Mouse (Mus musculus) limb, embryonic 10.5 days (tissue): ENCODE results near the gene Fyn. TPM values are rescaled to one million over a fixed set of nuclear protein-coding genes. Genes with fewer than 3 reads are reported as not detected.

ENCODE experiments used
- DNase-seq: peaks from one replicate; pipeline ENCODE4 v3.0.0-alpha.2; 2017; ENCODE audit warnings: low spot score
- H3K27ac ChIP-seq: fragments of 300-500 bp; sonication (generic); 2 replicates; pipeline ENCODE4 v1.5.1; 2016; ENCODE audit warnings: mild to moderate bottlenecking
- H3K27me3 ChIP-seq: fragments of 300-500 bp; sonication (generic); 2 replicates; pipeline ENCODE4 v1.6.1; 2016; ENCODE audit warnings: low read depth, mild to moderate bottlenecking; ENCODE audit not compliant: poor library complexity, severe bottlenecking
- H3K36me3 ChIP-seq: fragments of 300-500 bp; sonication (generic); 2 replicates; pipeline ENCODE4 v1.6.1; 2016; ENCODE audit warnings: mild to moderate bottlenecking, moderate library complexity
- H3K4me1 ChIP-seq: fragments of 300-500 bp; sonication (generic); 2 replicates; pipeline ENCODE4 v1.6.1; 2016
- H3K4me3 ChIP-seq: fragments of 300-500 bp; sonication (generic); 2 replicates; pipeline ENCODE4 v1.5.1; 2016; ENCODE audit warnings: mild to moderate bottlenecking, moderate library complexity
- H3K9me3 ChIP-seq: fragments of 300-500 bp; sonication (generic); replicated peaks from 2 replicates; pipeline ENCODE4 v1.6.1; 2016; ENCODE audit warnings: mild to moderate bottlenecking
- WGBS: fragments of 180-500 bp; shearing (Covaris S2); methylation state at CpG from one replicate; pipeline ENCODE4 v1.1.7; 2016; 5-methylcytosine and 5-hydroxymethylcytosine counted together
- polyA plus RNA-seq: library from polyadenylated mRNA; unstranded; fragments of >200 nt; fragmentation: Nextera tagmentation; extraction: Ambion mirVana; gene quantifications from 2 replicates; pipeline ENCODE4 v1.2.1, GENCODE M21; 2016

Gene Fyn
- polyA plus RNA-seq, 1 experiment from 2014 or later = 16.0 TPM

DNA sequence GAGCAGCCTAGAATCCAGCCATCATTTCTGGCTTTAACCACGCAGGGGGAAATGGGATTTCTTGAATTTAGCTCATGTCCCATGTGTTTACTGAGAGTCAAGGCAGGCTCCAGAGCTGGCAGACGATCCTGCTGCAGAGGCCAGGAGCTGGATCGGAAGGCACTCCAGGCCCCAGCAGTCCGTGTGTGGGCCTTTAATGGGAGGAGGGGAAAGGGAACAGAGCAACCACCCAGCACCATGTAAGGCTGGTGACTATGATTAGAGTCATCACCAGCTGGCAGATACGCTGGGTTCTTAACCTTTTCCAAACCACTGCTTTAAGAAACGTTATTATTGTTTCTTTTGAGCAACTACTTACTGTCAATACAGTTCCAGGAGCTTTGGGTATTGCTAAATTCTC, 246.0 kb downstream of the Fyn start:
- Histone ChIP-seq H3K4me1 (peaks cover 49% of the 10 kb centered on the region), H3K36me3 (no peaks in the 10 kb centered on the region), H3K27me3 (no peaks in the 10 kb centered on the region), H3K27ac (peak overlapping the region; percentile 88), H3K9me3 (no peaks in the 10 kb centered on the region), H3K4me3 (no peak overlapping the region)
- DNase-seq = no peak
- 15% methylated on average over 6 of the region's 6 CpGs for WGBS

Other genes with a start within 250 kb of the Fyn start
- 8.3 and 8.5 TPM in 2 replicates for gene Fam229b, start 234.9 kb upstream of the Fyn start, polyA plus RNA-seq
- gene Tube1, start 234.9 kb upstream of the Fyn start, polyA plus RNA-seq = 25.8 and 26.1 TPM in 2 replicates
- gene Ccn6, start 205.1 kb upstream of the Fyn start, polyA plus RNA-seq = 0.26 and 0.51 TPM in 2 replicates
- gene Traf3ip2, start 244.1 kb downstream of the Fyn start, polyA plus RNA-seq = 7.2 and 8.7 TPM in 2 replicates